Mouse (Mus musculus): ENCODE results near the gene Kansl2.

GRCm38 (mm10) chr15:98469596-98469995 is 64.5 kb downstream of the Kansl2 start, which contains the start of gene OR5BS1P:
- TF ChIP-seq CTCF (conservative IDR thresholded peaks at IDR 0.05; ENCODE audit: insufficient read depth, insufficient read length, low read depth, low read length) (no peak), POLR2A (IDR thresholded peaks at IDR 0.05; ENCODE audit: low read depth, low read length) (no peak)

All from kidney, adult 2 months (tissue).